Mouse (Mus musculus) C2C12 (cell line): ENCODE results near the gene Tnnt3. TPM values are rescaled to one million over a fixed set of nuclear protein-coding genes. Genes with fewer than 3 reads are reported as not detected.
A peak's percentile ranks its signal among the peaks of the same experiment; 100 is the strongest.

ENCODE experiments used
- H3K27me3 ChIP-seq: one replicate; pipeline ENCODE4 v1.6.1; 2011; ENCODE audit not compliant: control insufficient read depth, insufficient read depth, insufficient read length
- H3K36me3 ChIP-seq: one replicate; pipeline ENCODE4 v1.6.1; 2011; ENCODE audit not compliant: control insufficient read depth, insufficient read depth
- H3K4me3 ChIP-seq: one replicate; pipeline ENCODE4 v1.5.1; 2011; ENCODE audit warnings: mild to moderate bottlenecking, control low read depth; ENCODE audit not compliant: poor library complexity, insufficient read depth, severe bottlenecking
- H3K79me2 ChIP-seq: one replicate; pipeline ENCODE4 v1.6.1; 2011; ENCODE audit not compliant: control insufficient read depth, insufficient read depth
- H3K79me3 ChIP-seq: one replicate; pipeline ENCODE4 v1.6.1; 2011; ENCODE audit warnings: low read depth, control low read depth
- H3ac ChIP-seq: one replicate; pipeline ENCODE3; 2011; ENCODE audit warnings: low read depth; ENCODE audit not compliant: control insufficient read depth, insufficient read length
- CEBPB ChIP-seq: IDR thresholded peaks from one replicate; pipeline ENCODE4 v1.6.1; 2011; ENCODE audit warnings: low read depth, mild to moderate bottlenecking, control low read depth, moderate library complexity
- CTCF ChIP-seq: IDR thresholded peaks from one replicate; pipeline ENCODE4 v1.5.1; 2011; ENCODE audit not compliant: control insufficient read depth, insufficient read depth, insufficient read length
- FOSL1 ChIP-seq: IDR thresholded peaks from one replicate; pipeline ENCODE4 v1.8.0; 2011; ENCODE audit warnings: mild to moderate bottlenecking, low read length; ENCODE audit not compliant: poor library complexity, insufficient read depth, severe bottlenecking
- MAX ChIP-seq: IDR thresholded peaks from one replicate; pipeline ENCODE4 v1.6.1; 2011; ENCODE audit warnings: mild to moderate bottlenecking, control low read depth
- MYOD1 ChIP-seq: IDR thresholded peaks from one replicate; pipeline ENCODE4 v1.6.1; 2011; ENCODE audit warnings: low read depth; ENCODE audit not compliant: control insufficient read depth, insufficient read length
- MYOG ChIP-seq: IDR thresholded peaks from one replicate; pipeline ENCODE4 v1.6.1; 2011; ENCODE audit not compliant: control insufficient read depth, insufficient read length; ENCODE audit errors: extremely low read depth
- USF1 ChIP-seq: IDR thresholded peaks from one replicate; pipeline ENCODE4 v1.6.1; 2011; ENCODE audit warnings: low read depth, mild to moderate bottlenecking, control low read depth, moderate library complexity
- polyA plus RNA-seq: library from polyadenylated mRNA; unstranded; fragments of >200 nt; fragmentation: generic; extraction: Trizol; gene quantifications from one replicate; pipeline ENCODE4 v1.2.1, GENCODE M21; 2012; ENCODE audit warnings: missing spikeins

The Tnnt3 gene
- polyA plus RNA-seq, 1 experiment: 6.8 TPM

GRCm38 (mm10) chr7:142533059-142533855 is 34.6 kb downstream of the Tnnt3 start:
- Histone ChIP-seq H3ac (peak overlapping the region; percentile 81), H3K27me3 (no peaks in the 10 kb centered on the region), H3K36me3 (no peaks in the 10 kb centered on the region), H3K79me2 (peaks cover 6% of the 10 kb centered on the region), H3K4me3 (peak overlapping the region; percentile 43), H3K79me3 (no peaks in the 10 kb centered on the region)
- TF ChIP-seq CTCF: peak; percentile 99
- TF ChIP-seq CEBPB: no peak
- TF ChIP-seq MYOG: no peak
- no peak for TF ChIP-seq FOSL1
- TF ChIP-seq USF1: peak; percentile 89
- TF ChIP-seq MYOD1: no peak
- TF ChIP-seq MAX: peak; percentile 86

GRCm38 (mm10) chr7:142535116-142535515 is 36.5 kb downstream of the Tnnt3 start:
- Histone ChIP-seq H3K27me3 (no peaks in the 10 kb centered on the region), H3K36me3 (no peaks in the 10 kb centered on the region), H3ac (no peak overlapping the region), H3K79me3 (no peaks in the 10 kb centered on the region), H3K79me2 (peaks cover 6% of the 10 kb centered on the region), H3K4me3 (no peak overlapping the region)
- TF ChIP-seq MAX (no peak), USF1 (no peak), CTCF (no peak), MYOG (no peak), FOSL1 (no peak), MYOD1 (no peak), CEBPB (no peak)

- Histone ChIP-seq H3ac (no peak overlapping the region), H3K79me2 (peaks cover 6% of the 10 kb centered on the region), H3K4me3 (no peak overlapping the region), H3K79me3 (no peaks in the 10 kb centered on the region), H3K36me3 (no peaks in the 10 kb centered on the region), H3K27me3 (no peaks in the 10 kb centered on the region)
- no peak for TF ChIP-seq FOSL1
Observed at GRCm38 (mm10) chr7:142535832-142536231, 37.2 kb downstream of the Tnnt3 start.

- no peaks in the 10 kb centered on the region for H3K36me3 ChIP-seq
- H3K27me3 ChIP-seq: no peaks in the 10 kb centered on the region
- no peak overlapping the region for H3K4me3 ChIP-seq
- H3ac ChIP-seq: no peak overlapping the region
- no peaks in the 10 kb centered on the region for H3K79me3 ChIP-seq
- TF ChIP-seq USF1: no peak
- TF ChIP-seq CTCF: no peak
- no peak for TF ChIP-seq MAX
- no peak for TF ChIP-seq MYOD1
- no peak for TF ChIP-seq MYOG
- no peak for TF ChIP-seq FOSL1
- TF ChIP-seq CEBPB: no peak
- H3K79me2 ChIP-seq: peaks cover 6% of the 10 kb centered on the region
Observed at GRCm38 (mm10) chr7:142537181-142537580, 38.5 kb downstream of the Tnnt3 start.

GRCm38 (mm10) chr7:142537879-142538278 is 39.2 kb downstream of the Tnnt3 start:
- H3ac ChIP-seq: no peak overlapping the region

GRCm38 (mm10) chr7:142538291-142538690 is 39.7 kb downstream of the Tnnt3 start:
- no peak overlapping the region for H3K4me3 ChIP-seq
- H3K79me3 ChIP-seq: no peaks in the 10 kb centered on the region
- H3K79me2 ChIP-seq: peaks cover 6% of the 10 kb centered on the region
- TF ChIP-seq MYOD1 (no peak), CTCF (no peak), USF1 (no peak), FOSL1 (no peak), MYOG (no peak), CEBPB (no peak), MAX (no peak)
- no peaks in the 10 kb centered on the region for H3K36me3 ChIP-seq
- H3ac ChIP-seq: no peak overlapping the region
- H3K27me3 ChIP-seq: no peaks in the 10 kb centered on the region

More at GRCm38 (mm10) chr7:142537879-142538278, 39.2 kb downstream of the Tnnt3 start:
- TF ChIP-seq CTCF (no peak), MAX (no peak), CEBPB (no peak), MYOG (no peak), USF1 (no peak), FOSL1 (no peak), MYOD1 (no peak)
- Histone ChIP-seq H3K79me2 (peaks cover 6% of the 10 kb centered on the region), H3K79me3 (no peaks in the 10 kb centered on the region), H3K4me3 (no peak overlapping the region), H3K36me3 (no peaks in the 10 kb centered on the region), H3K27me3 (no peaks in the 10 kb centered on the region)
